20 mouse cellular contexts compared by ENCODE assay signal in genomic region chr14:54068684-54069083, GRCm38 (mm10).
DNase-seq lines count a peak whose midpoint lies in the region; ATAC-seq lines count a peak whose summit lies in the region.
"Had no signal": no experiment of that assay in that cellular context is flagged by ENCODE, and none has a peak within 500 bp of the region (broad histone marks: within the 10 kb centered on the region; RNA-seq: fewer than 3 reads in every experiment).

No protein-coding gene starts in this region.

- WGBS in midbrain, embryonic 12.5 days, result 83% methylated on average over 1 of the region's 1 CpGs
- 95% methylated on average over 1 of the region's 1 CpGs for WGBS in midbrain, embryonic 10.5 days
- WGBS in heart, embryonic 10.5 days, result 83% methylated on average over 1 of the region's 1 CpGs

- no peaks in the 10 kb centered on the region for H3K9me3 ChIP-seq in midbrain, embryonic 12.5 days
- H3K9me3 ChIP-seq in midbrain, embryonic 10.5 days (replicated peaks), result no peaks in the 10 kb centered on the region
- H3K9me3 ChIP-seq in heart, embryonic 10.5 days, result no peaks in the 10 kb centered on the region
- H3K9me3 ChIP-seq: embryonic facial prominence, embryonic 13.5 days; forebrain, embryonic 10.5 days; limb, embryonic 13.5 days; neural tube, embryonic 12.5 days had no signal

- ATAC-seq in midbrain, embryonic 12.5 days (ENCODE audit: low FRiP score, low read depth), result 0 out of 2 replicates have a peak, but pooled peaks have one; percentile 63
- peak; percentile 71 for ATAC-seq in megakaryocyte progenitor cell, adult 5-6 weeks (replicated peaks; ENCODE audit: poor library complexity)
- ATAC-seq: inflammation-experienced regulatory T-cells, adult 6 months had no signal

- H3K36me3 ChIP-seq in midbrain, embryonic 12.5 days, result no peaks in the 10 kb centered on the region
- no peaks in the 10 kb centered on the region for H3K36me3 ChIP-seq in midbrain, embryonic 10.5 days
- no peaks in the 10 kb centered on the region for H3K36me3 ChIP-seq in heart, embryonic 10.5 days
- H3K36me3 ChIP-seq: embryonic facial prominence, embryonic 13.5 days; forebrain, embryonic 10.5 days; limb, embryonic 13.5 days; neural tube, embryonic 12.5 days had no signal

- H3K4me3 ChIP-seq in midbrain, embryonic 12.5 days, result no peak overlapping the region
- no peak overlapping the region for H3K4me3 ChIP-seq in midbrain, embryonic 10.5 days
- H3K4me3 ChIP-seq in heart, embryonic 10.5 days, result no peak overlapping the region
- H3K4me3 ChIP-seq: embryonic facial prominence, embryonic 13.5 days; forebrain, embryonic 10.5 days; limb, embryonic 13.5 days; neural tube, embryonic 12.5 days had no signal

- H3K4me2 ChIP-seq in midbrain, embryonic 12.5 days (replicated peaks), result no peak overlapping the region
- H3K4me2 ChIP-seq: embryonic facial prominence, embryonic 13.5 days; heart, embryonic 11.5 days; limb, embryonic 13.5 days; neural tube, embryonic 12.5 days had no signal

- H3K4me1 ChIP-seq in midbrain, embryonic 12.5 days, result peaks cover 3% of the 10 kb centered on the region; the same call in 1 of the 2 replicates
- peaks cover 23% of the 10 kb centered on the region for H3K4me1 ChIP-seq in midbrain, embryonic 10.5 days
- peaks cover 29% of the 10 kb centered on the region for H3K4me1 ChIP-seq in heart, embryonic 10.5 days
- H3K4me1 ChIP-seq: neural tube, embryonic 12.5 days had no signal

- no peak overlapping the region for H3K9ac ChIP-seq in midbrain, embryonic 12.5 days (replicated peaks)
- H3K9ac ChIP-seq: embryonic facial prominence, embryonic 13.5 days; limb, embryonic 13.5 days; neural tube, embryonic 12.5 days had no signal

- H3K27me3 ChIP-seq in midbrain, embryonic 12.5 days, result 0 out of 2 replicates have a peak, but pooled peaks cover 7% of the 10 kb centered on the region
- H3K27me3 ChIP-seq in midbrain, embryonic 10.5 days (ENCODE audit: low read depth, poor library complexity, severe bottlenecking), result no peaks in the 10 kb centered on the region
- H3K27me3 ChIP-seq in heart, embryonic 10.5 days (ENCODE audit: insufficient read depth, poor library complexity, severe bottlenecking), result no peaks in the 10 kb centered on the region
- H3K27me3 ChIP-seq: neural tube, embryonic 12.5 days had no signal

- DNase-seq in midbrain, embryonic 10.5 days (ENCODE audit: low spot score), result no peak
- DNase-seq in c-Kit-positive CD71-positive TER-119-positive erythroid progenitor cells, embryonic 14.5 days (ENCODE audit: low spot score), result peak; percentile 47
- peak; percentile 53 for DNase-seq in liver
- DNase-seq in adrenal gland, adult 18-20 months (ENCODE audit: low spot score in 2 of 2), result no peak
- no peak for DNase-seq in heart, embryonic 10.5 days (ENCODE audit: low spot score)
- no peak for DNase-seq in adrenal gland, adult 8-10 months
- DNase-seq: cerebellum, adult 2 months; gastrocnemius, postnatal 25 days; heart, postnatal 14 days; kidney, adult 8-10 months; kidney, postnatal 36 days; layer of hippocampus, adult 9-11 months had no signal

- no peak overlapping the region for H3K27ac ChIP-seq in midbrain, embryonic 12.5 days (replicated peaks)
- H3K27ac ChIP-seq in midbrain, embryonic 10.5 days (replicated peaks), result no peak overlapping the region
- H3K27ac ChIP-seq in heart, embryonic 10.5 days, result no peak overlapping the region
- H3K27ac ChIP-seq: embryonic facial prominence, embryonic 13.5 days; forebrain, embryonic 10.5 days; limb, embryonic 13.5 days; neural tube, embryonic 12.5 days had no signal

Comparison
In these comparisons a context has a peak if more than half of its experiments do, and no peak if none do; other contexts are left out.
1. DNase-seq: peak in c-Kit-positive CD71-positive TER-119-positive erythroid progenitor cells, embryonic 14.5 days (single experiment) and liver (single experiment); none in midbrain, embryonic 10.5 days (single experiment), adrenal gland, adult 18-20 months (0 of 2), heart, embryonic 10.5 days (single experiment) and adrenal gland, adult 8-10 months (single experiment).